Mouse (Mus musculus) midbrain, postnatal 0 days (tissue): ENCODE measurements around the gene Ssbp3. TPM values are rescaled to one million over a fixed set of nuclear protein-coding genes. Genes with fewer than 3 reads are reported as not detected.
A peak's percentile ranks its signal among the peaks of the same experiment; 100 is the strongest.

Experiments
- ATAC-seq: fragments of 200-750 bp; cut with Nextera tagmentation; 2 replicates; pipeline ENCODE4 v1.8.0; 2017; ENCODE audit warnings: moderate number of reproducible peaks, mild to moderate bottlenecking, moderate TSS enrichment, moderate library complexity; ENCODE audit not compliant: low FRiP score
- DNase-seq: peaks from one replicate; pipeline ENCODE4 v3.0.0-alpha.2; 2015; ENCODE audit warnings: low spot score
- H3K27ac ChIP-seq: fragments of 300-500 bp; sonication (generic); 2 replicates; pipeline ENCODE4 v1.5.1; 2014; ENCODE audit warnings: low read depth, mild to moderate bottlenecking, low read length, mixed read lengths
- H3K27me3 ChIP-seq: fragments of 300-500 bp; sonication (generic); 2 replicates; pipeline ENCODE4 v1.6.1; 2014; ENCODE audit warnings: low read length, control low read depth, mixed read lengths; ENCODE audit not compliant: insufficient read depth
- H3K36me3 ChIP-seq: fragments of 300-500 bp; sonication (generic); 2 replicates; pipeline ENCODE4 v1.6.1; 2014; ENCODE audit warnings: low read length, control low read depth, mixed read lengths; ENCODE audit not compliant: insufficient read depth
- H3K4me1 ChIP-seq: fragments of 300-500 bp; sonication (generic); 2 replicates; pipeline ENCODE4 v1.6.1; 2014; ENCODE audit warnings: mild to moderate bottlenecking, control low read depth, antibody characterized with exemption, low read length, mixed read lengths; ENCODE audit not compliant: insufficient read depth
- H3K4me2 ChIP-seq: fragments of 300-500 bp; sonication (generic); 2 replicates; pipeline ENCODE4 v1.6.1; 2014; ENCODE audit warnings: low read depth, mild to moderate bottlenecking, low read length, mixed read lengths; ENCODE audit not compliant: poor library complexity, severe bottlenecking
- H3K4me3 ChIP-seq: fragments of 300-500 bp; sonication (generic); 2 replicates; pipeline ENCODE4 v1.5.1; 2014; ENCODE audit warnings: low read depth, mild to moderate bottlenecking, low read length, moderate library complexity
- H3K9ac ChIP-seq: fragments of 300-500 bp; sonication (generic); replicated peaks from 2 replicates; pipeline ENCODE4 v1.6.1; 2014; ENCODE audit warnings: mild to moderate bottlenecking, low read length, moderate library complexity, mixed read lengths; ENCODE audit not compliant: poor library complexity, severe bottlenecking
- H3K9me3 ChIP-seq: fragments of 300-500 bp; sonication (generic); 2 replicates; pipeline ENCODE4 v1.6.1; 2016; ENCODE audit warnings: low read length, control low read depth
- CTCF ChIP-seq: IDR thresholded peaks from 2 replicates; pipeline ENCODE4 v1.5.1; 2016; ENCODE audit warnings: antibody characterized with exemption, mild to moderate bottlenecking
- WGBS: fragments of 180-500 bp; shearing (Covaris S2); extraction: QIAGEN DNeasy Blood & Tissue Kit; methylation state at CpG from one replicate; pipeline ENCODE4 v1.1.7; 2014; 5-methylcytosine and 5-hydroxymethylcytosine counted together
- polyA plus RNA-seq: library from polyadenylated mRNA; unstranded; fragments of >200 nt; fragmentation: Nextera tagmentation; extraction: Ambion mirVana; gene quantifications from 2 replicates; pipeline ENCODE4 v1.2.1, GENCODE M21; 2015
- total RNA-seq: library from RNA; depleted of rRNA; stranded (reverse); fragments of >200 nt; gene quantifications from 2 replicates; pipeline ENCODE4 v1.2.3, GENCODE M21; 2014

The Ssbp3 gene
- total and polyA plus RNA-seq, 2 experiments from 2014 or later = 126 to 172 TPM

DNA sequence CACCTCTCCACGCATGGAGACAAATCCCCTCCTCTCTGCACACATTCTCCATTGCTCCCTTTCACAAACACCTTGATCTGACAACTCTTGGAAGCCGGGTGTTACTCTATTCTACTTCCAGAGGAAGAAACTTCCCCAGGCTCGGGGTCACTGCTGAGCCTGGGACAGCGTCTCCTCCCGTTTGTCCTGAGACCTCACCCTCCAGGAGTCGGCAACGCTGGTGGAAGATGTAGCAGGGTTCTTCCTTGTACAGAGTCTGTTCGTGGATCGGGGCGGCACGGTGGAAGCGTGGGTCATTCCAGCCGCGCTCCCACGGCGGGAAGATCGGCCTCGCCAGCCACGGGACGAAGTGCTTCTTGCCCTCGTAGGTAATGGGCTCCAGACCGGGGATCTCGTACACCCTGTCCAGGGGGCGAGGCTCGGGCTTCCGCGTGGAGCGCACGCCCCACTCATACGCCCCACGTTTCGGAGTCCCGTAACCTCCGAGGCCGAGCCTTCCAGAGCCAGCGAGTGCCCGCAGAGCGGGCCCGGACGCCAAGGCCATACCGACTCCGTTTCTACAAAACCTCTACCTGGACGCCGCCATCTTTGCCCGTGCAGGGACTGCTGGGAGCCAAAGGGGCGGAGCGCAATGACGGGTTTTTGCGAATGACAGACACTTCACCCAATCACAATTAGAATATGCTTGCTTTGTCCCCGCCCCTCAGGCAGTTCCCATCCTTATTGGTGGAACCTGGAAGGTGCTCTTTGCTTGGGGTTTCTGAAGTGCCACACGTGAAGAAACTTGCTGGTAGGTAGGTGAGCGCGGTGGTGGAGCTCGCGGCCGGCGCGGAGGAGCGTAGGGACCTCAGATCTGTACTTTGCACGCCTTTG is 156.0 kb downstream of the Ssbp3 start, which contains the start of the genes Mrpl37 and Cyb5rl:
Mrpl37 (minus strand) TSS at position 617 of the 873 bp plus-strand sequence.
Cyb5rl (plus strand) TSS at position 737 of the 873 bp plus-strand sequence.
- DNase-seq (peak; percentile 97), ATAC-seq (peak; percentile 99)
- Histone ChIP-seq H3K9ac (peak within 1 kb of the TSS; percentile 77), H3K9me3 (no peaks in the 10 kb centered on the region), H3K27ac (peak within 1 kb of the TSS; percentile 68), H3K4me3 (peak within 1 kb of the TSS; percentile 87), H3K4me2 (peak within 1 kb of the TSS; percentile 99), H3K27me3 (no peaks in the 10 kb centered on the region), H3K36me3 (peaks cover 25% of the 10 kb centered on the region), H3K4me1 (no peaks in the 10 kb centered on the region)
- under 1% methylated on average over 60 of the region's 60 CpGs for WGBS
- no peak; the same call in 1 of the 2 replicates for TF ChIP-seq CTCF

DNA sequence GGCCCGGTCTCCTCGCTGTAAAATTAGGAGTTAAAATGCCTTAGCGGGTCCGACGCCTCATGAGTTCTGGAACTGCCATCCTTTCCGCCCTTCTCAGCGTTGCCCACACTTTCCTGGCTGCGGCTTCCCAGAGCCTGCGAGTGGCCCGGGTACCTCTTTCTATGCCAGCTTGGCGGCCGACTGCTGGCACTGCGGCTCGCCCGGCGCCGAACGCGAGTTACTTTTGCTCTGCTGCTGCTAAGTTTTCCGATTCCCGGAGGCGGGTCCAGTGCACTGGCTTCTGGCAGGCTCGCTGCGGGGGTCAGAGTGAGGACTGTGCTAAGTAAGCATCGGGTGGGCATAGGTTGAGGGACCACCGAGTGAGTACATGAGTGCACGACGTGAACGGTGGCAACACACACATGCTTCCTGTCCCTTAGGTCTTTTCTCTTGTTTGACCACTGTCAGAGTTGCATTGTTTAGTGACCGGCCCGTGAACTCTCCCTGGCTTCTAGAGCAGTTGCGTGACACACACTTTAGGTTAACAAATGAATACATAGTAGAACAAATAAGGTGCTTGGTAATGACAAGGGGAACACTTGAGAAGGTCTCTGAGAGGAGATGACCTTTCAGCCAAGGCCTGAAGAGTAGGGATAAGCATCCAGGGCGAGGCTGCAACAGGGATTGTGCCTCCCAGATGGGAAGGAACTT is 156.8 kb downstream of the Ssbp3 start:
- H3K27me3 ChIP-seq = no peaks in the 10 kb centered on the region
- 0 out of 2 replicates have a peak overlapping the region, but pooled peaks have one; percentile 3 for H3K27ac ChIP-seq

DNA sequence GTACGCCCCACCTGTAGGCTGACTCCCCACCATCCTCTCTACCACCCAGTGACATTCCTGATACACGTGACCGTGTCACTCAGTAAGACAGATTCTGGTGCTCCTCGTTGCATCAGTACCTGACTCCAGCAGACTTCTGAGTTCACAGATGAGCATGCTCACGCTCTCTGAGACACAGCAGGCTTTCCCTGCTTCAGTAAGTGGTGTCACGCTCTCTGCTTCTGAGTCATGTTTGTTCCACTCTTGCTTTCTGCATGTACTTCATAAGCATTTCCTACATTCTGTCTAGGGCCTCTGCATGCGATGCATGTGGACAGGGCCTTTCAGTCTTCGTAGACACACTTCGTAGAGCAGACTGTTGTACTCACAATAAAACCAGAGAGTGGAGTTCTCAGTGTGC is 161.8 kb downstream of the Ssbp3 start:
- no peaks in the 10 kb centered on the region for H3K27me3 ChIP-seq
- H3K9ac ChIP-seq = no peak overlapping the region
- TF ChIP-seq CTCF = no peak
- H3K4me2 ChIP-seq = no peak overlapping the region
- 64% methylated on average over 9 of the region's 9 CpGs for WGBS
- H3K4me1 ChIP-seq = no peaks in the 10 kb centered on the region
- no peaks in the 10 kb centered on the region for H3K9me3 ChIP-seq
- no peak overlapping the region for H3K4me3 ChIP-seq
- no peak for DNase-seq
- no peaks in the 10 kb centered on the region for H3K36me3 ChIP-seq
- ATAC-seq = no peak
- no peak overlapping the region for H3K27ac ChIP-seq

More for the DNA sequence above, 156.8 kb downstream of the Ssbp3 start:
- ATAC-seq (peak; percentile 32), DNase-seq (no peak)
- no peaks in the 10 kb centered on the region for H3K9me3 ChIP-seq
- peak overlapping the region; percentile 51 for H3K9ac ChIP-seq
- H3K4me1 ChIP-seq = no peaks in the 10 kb centered on the region
- H3K4me2 ChIP-seq = peak overlapping the region; percentile 99
- TF ChIP-seq CTCF = no peak
- H3K36me3 ChIP-seq = peaks cover 19% of the 10 kb centered on the region
- H3K4me3 ChIP-seq = peak overlapping the region; percentile 87
- 3% methylated on average over 33 of the region's 33 CpGs for WGBS

DNA sequence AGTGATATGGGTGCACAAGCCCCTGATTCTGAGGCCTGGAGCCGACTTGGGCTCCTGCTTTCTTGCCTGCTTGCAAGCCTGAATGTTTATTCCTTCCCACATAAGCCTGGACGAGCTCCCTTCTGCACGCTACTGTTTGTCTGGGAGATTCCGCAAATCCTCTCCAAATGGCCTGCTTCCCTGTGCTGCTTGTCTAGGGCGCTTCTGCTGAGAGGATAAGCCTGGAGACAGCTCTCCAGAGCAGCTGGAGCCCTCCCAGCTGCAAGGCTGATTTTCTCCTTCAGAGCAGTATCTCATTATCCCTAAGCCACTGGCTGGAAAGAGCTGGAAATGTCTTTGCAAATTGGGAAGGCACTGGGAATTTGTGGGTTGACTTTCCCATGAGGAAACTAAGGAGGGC is 165.0 kb downstream of the Ssbp3 start:
- Histone ChIP-seq H3K4me3 (no peak overlapping the region), H3K27ac (peak overlapping the region; percentile 39), H3K27me3 (no peaks in the 10 kb centered on the region), H3K9ac (no peak overlapping the region), H3K36me3 (no peaks in the 10 kb centered on the region), H3K4me1 (no peaks in the 10 kb centered on the region), H3K9me3 (no peaks in the 10 kb centered on the region), H3K4me2 (no peak overlapping the region)
- no peak for TF ChIP-seq CTCF
- ATAC-seq (no peak), DNase-seq (no peak)
- 30% methylated on average over 5 of the region's 5 CpGs for WGBS

DNA sequence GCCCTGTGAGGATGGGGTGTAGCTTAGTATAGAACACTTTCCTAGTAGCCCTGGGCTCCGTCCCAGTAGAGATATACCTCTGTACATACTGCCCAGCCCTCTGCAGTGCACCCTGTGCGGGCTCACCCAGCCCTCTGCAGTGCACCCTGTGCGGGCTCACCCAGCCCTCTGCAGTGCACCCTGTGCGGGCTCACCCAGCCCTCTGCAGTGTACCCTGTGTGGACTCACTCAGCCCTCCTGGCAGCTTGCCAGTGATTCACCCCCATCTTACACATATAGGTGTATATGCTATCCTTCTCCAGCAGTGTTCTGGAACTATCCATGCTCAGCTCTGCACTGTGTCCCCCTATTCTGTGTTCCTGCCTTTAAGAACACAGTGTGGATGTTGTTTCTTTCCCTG is 168.4 kb downstream of the Ssbp3 start:
- Histone ChIP-seq H3K9me3 (no peaks in the 10 kb centered on the region), H3K4me2 (no peak overlapping the region), H3K27me3 (no peaks in the 10 kb centered on the region), H3K4me1 (peaks cover under 1% of the 10 kb centered on the region; the same call in 1 of the 2 replicates), H3K4me3 (no peak overlapping the region), H3K36me3 (no peaks in the 10 kb centered on the region), H3K9ac (no peak overlapping the region), H3K27ac (no peak overlapping the region)
- WGBS = 91% methylated on average over 4 of the region's 4 CpGs
- TF ChIP-seq CTCF = no peak
- peak; percentile 53; the same call in 1 of the 2 replicates for ATAC-seq
- DNase-seq = no peak
